Mouse (Mus musculus) embryonic facial prominence, embryonic 13.5 days (tissue): ENCODE results near the gene Pcsk6. TPM values are rescaled to one million over a fixed set of nuclear protein-coding genes. Genes with fewer than 3 reads are reported as not detected.

Experiments
- ATAC-seq: fragments of 200-750 bp; cut with Nextera tagmentation; 2 replicates; pipeline ENCODE4 v1.8.0; 2017; ENCODE audit warnings: low read depth; ENCODE audit not compliant: insufficient number of reproducible peaks, insufficient read depth, low FRiP score, low TSS enrichment
- H3K27ac ChIP-seq: fragments of 300-500 bp; sonication (generic); 2 replicates; pipeline ENCODE4 v1.5.1; 2015; ENCODE audit warnings: moderate library complexity, mild to moderate bottlenecking, inconsistent platforms
- H3K27me3 ChIP-seq: fragments of 300-500 bp; sonication (generic); 2 replicates; pipeline ENCODE4 v1.6.1; 2015; ENCODE audit warnings: mild to moderate bottlenecking, inconsistent platforms
- H3K36me3 ChIP-seq: fragments of 300-500 bp; sonication (generic); 2 replicates; pipeline ENCODE4 v1.6.1; 2015; ENCODE audit warnings: mild to moderate bottlenecking, inconsistent platforms
- H3K4me1 ChIP-seq: fragments of 300-500 bp; sonication (generic); 2 replicates; pipeline ENCODE4 v1.6.1; 2015; ENCODE audit warnings: inconsistent platforms
- H3K4me2 ChIP-seq: fragments of 300-500 bp; sonication (generic); 2 replicates; pipeline ENCODE4 v1.6.1; 2015; ENCODE audit warnings: moderate library complexity, mild to moderate bottlenecking, inconsistent platforms
- H3K4me3 ChIP-seq: fragments of 300-500 bp; sonication (generic); 2 replicates; pipeline ENCODE4 v1.5.1; 2015; ENCODE audit warnings: mild to moderate bottlenecking, inconsistent platforms
- H3K9ac ChIP-seq: fragments of 300-500 bp; sonication (generic); 2 replicates; pipeline ENCODE4 v1.6.1; 2015; ENCODE audit warnings: mild to moderate bottlenecking, inconsistent platforms
- H3K9me3 ChIP-seq: fragments of 300-500 bp; sonication (generic); 2 replicates; pipeline ENCODE4 v1.6.1; 2016; ENCODE audit warnings: inconsistent platforms
- WGBS: fragments of 180-500 bp; shearing (Covaris S2); methylation state at CpG from one replicate; pipeline ENCODE4 v1.1.7; 2015; ENCODE audit warnings: mixed read lengths; 5-methylcytosine and 5-hydroxymethylcytosine counted together
- polyA plus RNA-seq: library from polyadenylated mRNA; unstranded; fragments of >200 nt; fragmentation: Nextera tagmentation; extraction: Ambion mirVana; gene quantifications from 2 replicates; pipeline ENCODE4 v1.2.1, GENCODE M21; 2015

The Pcsk6 gene
- polyA plus RNA-seq, 1 experiment from 2014 or later, result 6.2 TPM

GRCm38 (mm10) chr7:66003865-66004638 lies 142.5 kb downstream of the Pcsk6 start:
- 36% methylated on average over 13 of the region's 13 CpGs for WGBS
- H3K4me3 ChIP-seq, result no peak overlapping the region
- ATAC-seq, result no peak
- peak overlapping the region; percentile 51; the same call in 1 of the 2 replicates for H3K27ac ChIP-seq
- H3K9me3 ChIP-seq, result peaks cover 8% of the 10 kb centered on the region
- peaks cover 6% of the 10 kb centered on the region for H3K27me3 ChIP-seq
- no peak overlapping the region for H3K9ac ChIP-seq
- peak overlapping the region; percentile 12; the same call in 1 of the 2 replicates for H3K4me2 ChIP-seq
- H3K36me3 ChIP-seq, result 0 out of 2 replicates have a peak, but pooled peaks cover 5% of the 10 kb centered on the region
- H3K4me1 ChIP-seq, result peaks cover 27% of the 10 kb centered on the region

DNA sequence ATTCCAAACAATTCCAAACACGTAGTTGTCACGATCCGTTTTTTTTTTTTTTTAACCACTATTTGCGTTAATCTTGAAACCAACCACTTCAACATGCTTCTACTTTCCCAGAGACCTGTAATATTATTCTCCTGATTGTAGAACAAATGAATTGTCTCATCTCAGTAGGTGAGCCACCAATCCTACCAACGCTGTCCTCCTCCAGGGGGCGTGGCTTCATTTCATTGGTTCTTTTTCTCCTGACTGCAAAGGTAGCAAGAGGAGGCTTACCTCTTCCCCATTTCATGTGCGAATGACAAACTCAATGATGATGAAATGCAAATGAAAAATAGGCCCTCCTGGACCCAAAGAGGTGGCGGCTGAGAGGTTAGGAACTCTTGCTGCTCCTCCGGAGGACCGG lies 143.5 kb downstream of the Pcsk6 start:
- Histone ChIP-seq H3K27ac (no peak overlapping the region), H3K9me3 (no peaks in the 10 kb centered on the region), H3K4me1 (peaks cover 33% of the 10 kb centered on the region), H3K4me3 (no peak overlapping the region), H3K4me2 (no peak overlapping the region), H3K36me3 (no peaks in the 10 kb centered on the region), H3K27me3 (peaks cover 6% of the 10 kb centered on the region), H3K9ac (no peak overlapping the region)
- 89% methylated on average over 10 of the region's 10 CpGs for WGBS
- no peak for ATAC-seq

DNA sequence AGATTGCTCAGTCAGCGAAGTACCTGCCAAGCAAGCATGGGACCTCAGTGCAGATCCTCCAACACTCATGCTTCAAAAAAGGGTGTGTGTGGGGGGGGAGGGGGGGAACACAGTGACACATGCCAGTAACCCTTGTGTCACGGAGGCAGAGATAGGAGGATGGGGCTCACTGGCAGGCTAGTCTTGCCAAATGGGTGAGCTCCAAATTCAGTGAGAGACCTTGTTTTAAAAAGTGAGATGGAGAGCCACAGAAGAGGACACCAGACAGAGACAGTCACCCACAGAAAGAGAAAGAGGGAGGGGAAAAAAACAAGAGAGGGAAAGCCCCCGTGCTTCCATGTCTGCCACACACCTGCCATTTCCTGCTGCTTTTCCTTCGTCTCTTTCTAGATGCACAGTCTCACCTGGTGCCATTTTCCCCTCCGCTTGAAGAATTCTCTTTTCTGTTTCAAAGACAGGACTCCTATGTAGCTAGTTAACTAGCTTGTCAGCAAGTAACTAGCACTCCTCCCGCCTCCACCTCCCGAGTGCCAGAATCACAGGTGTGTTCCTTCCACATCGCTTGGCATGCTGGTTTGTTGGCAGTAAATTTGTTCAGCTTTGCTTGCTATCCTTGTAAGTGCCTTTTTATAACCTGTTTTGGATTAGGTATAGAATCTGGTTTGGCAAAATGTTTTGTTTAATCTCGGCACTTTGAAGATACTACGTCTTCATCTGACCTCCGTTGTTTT lies 146.8 kb downstream of the Pcsk6 start:
- H3K4me3 ChIP-seq, result no peak overlapping the region
- peaks cover 44% of the 10 kb centered on the region for H3K4me1 ChIP-seq
- no peak overlapping the region for H3K9ac ChIP-seq
- no peak for ATAC-seq
- peak overlapping the region; percentile 35 for H3K4me2 ChIP-seq
- H3K27ac ChIP-seq, result peak overlapping the region; percentile 51; the same call in 1 of the 2 replicates
- no peaks in the 10 kb centered on the region for H3K36me3 ChIP-seq
- WGBS, result 60% methylated on average over 11 of the region's 11 CpGs
- no peaks in the 10 kb centered on the region for H3K9me3 ChIP-seq
- H3K27me3 ChIP-seq, result peaks cover 6% of the 10 kb centered on the region

DNA sequence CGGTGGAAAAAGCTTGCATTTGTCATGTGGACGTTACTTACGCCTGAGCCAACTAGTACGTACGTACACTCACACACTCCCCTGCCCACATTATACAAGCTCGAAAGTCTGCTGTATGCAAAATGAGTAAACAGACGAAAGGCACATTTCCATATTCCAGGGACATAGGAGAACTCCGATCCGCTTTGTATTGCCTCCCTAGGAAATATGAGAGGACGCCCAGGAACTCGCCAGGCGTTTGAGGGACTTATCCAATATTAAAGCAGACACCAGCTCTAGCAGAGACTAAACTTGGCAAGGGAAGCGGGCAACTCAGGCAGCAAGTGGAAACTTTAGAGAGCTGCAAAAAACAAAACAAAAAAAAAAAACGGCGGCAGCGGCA lies 147.3 kb downstream of the Pcsk6 start:
- Histone ChIP-seq H3K36me3 (no peaks in the 10 kb centered on the region), H3K27ac (peak overlapping the region; percentile 51), H3K27me3 (peaks cover 6% of the 10 kb centered on the region), H3K4me2 (peak overlapping the region; percentile 35), H3K9ac (no peak overlapping the region), H3K4me3 (no peak overlapping the region), H3K4me1 (peaks cover 42% of the 10 kb centered on the region), H3K9me3 (no peaks in the 10 kb centered on the region)
- ATAC-seq, result no peak
- WGBS, result 39% methylated on average over 16 of the region's 16 CpGs

GRCm38 (mm10) chr7:66010518-66010917 lies 149.0 kb downstream of the Pcsk6 start:
- Histone ChIP-seq H3K36me3 (no peaks in the 10 kb centered on the region), H3K27me3 (peaks cover 6% of the 10 kb centered on the region), H3K27ac (no peak overlapping the region), H3K4me2 (no peak overlapping the region), H3K9ac (no peak overlapping the region), H3K9me3 (no peaks in the 10 kb centered on the region), H3K4me1 (peaks cover 41% of the 10 kb centered on the region), H3K4me3 (no peak overlapping the region)
- no peak for ATAC-seq
- WGBS, result 65% methylated on average over 6 of the region's 6 CpGs

DNA sequence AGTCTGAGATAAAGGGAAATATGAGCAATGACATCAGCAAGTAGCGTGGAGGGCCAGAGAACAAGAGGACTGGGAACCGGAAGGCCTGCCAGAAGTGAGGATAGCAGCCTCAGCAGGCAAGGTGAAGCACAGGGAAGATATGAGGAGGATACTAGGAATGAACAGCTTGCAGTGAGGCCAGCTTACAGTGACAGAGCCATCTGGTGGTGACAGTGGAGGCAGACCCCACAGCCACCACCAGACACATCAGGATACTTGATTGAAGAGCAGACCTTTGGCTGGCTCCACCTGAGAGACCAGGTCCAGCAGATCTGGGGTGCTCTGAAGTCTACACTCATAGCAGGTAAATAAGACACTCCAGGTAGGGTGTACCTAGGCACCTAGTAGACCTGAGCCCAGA lies 166.2 kb downstream of the Pcsk6 start:
- Histone ChIP-seq H3K4me1 (peaks cover 26% of the 10 kb centered on the region), H3K9ac (no peak overlapping the region)

DNA sequence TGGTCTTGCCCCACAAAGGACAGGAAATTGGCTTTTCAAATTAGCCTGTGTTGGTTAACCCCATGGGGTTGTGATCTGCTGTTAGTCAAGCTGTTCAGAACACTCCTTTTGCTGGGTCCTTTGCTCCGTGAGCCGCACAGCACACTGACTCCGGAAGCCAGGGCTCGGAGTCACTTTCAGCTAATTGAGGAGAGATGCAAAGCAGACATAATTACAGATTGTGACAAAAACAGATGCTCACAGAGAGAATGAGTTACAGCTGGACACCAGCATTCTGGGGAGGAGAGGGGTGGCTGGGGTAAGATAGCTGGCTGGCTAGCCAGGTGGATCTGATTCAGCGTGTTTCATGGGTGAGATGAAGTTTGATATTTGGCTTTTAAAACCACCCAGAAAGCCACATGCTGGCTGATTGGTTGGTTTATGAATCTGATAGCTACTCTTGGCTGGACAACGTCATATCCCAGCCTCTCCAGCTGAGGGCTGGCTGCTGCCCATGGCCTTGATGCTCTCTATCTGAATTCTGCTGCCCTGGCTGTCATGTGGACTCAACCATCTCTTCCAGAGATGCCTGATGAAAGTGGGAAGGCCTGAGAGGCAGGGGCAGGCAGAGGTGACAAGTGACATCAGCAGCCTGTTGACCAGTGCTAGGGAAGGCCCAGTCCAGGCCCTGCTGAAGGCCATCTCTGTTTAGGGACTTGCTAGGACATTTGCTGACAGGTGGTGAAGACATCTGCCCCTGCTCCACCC lies 167.4 kb downstream of the Pcsk6 start:
- Histone ChIP-seq H3K9ac (peak overlapping the region; percentile 12; the same call in 1 of the 2 replicates), H3K4me3 (no peak overlapping the region), H3K27ac (no peak overlapping the region), H3K27me3 (peaks cover 22% of the 10 kb centered on the region), H3K4me1 (peaks cover 26% of the 10 kb centered on the region), H3K36me3 (no peaks in the 10 kb centered on the region), H3K9me3 (no peaks in the 10 kb centered on the region), H3K4me2 (0 out of 2 replicates have a peak overlapping the region, but pooled peaks have one; percentile 0)
- WGBS, result 24% methylated on average over 6 of the region's 6 CpGs
- no peak for ATAC-seq

More for the DNA sequence above, 166.2 kb downstream of the Pcsk6 start:
- Histone ChIP-seq H3K27ac (no peak overlapping the region), H3K4me2 (no peak overlapping the region), H3K36me3 (no peaks in the 10 kb centered on the region), H3K4me3 (no peak overlapping the region), H3K9me3 (no peaks in the 10 kb centered on the region), H3K27me3 (peaks cover 17% of the 10 kb centered on the region)
- no peak for ATAC-seq
- WGBS, result 77% methylated on average over 2 of the region's 2 CpGs

- Histone ChIP-seq H3K27me3 (peaks cover 25% of the 10 kb centered on the region; the same call in 1 of the 2 replicates), H3K9me3 (no peaks in the 10 kb centered on the region), H3K4me3 (no peak overlapping the region), H3K27ac (no peak overlapping the region), H3K4me2 (no peak overlapping the region), H3K9ac (no peak overlapping the region), H3K4me1 (peaks cover 31% of the 10 kb centered on the region), H3K36me3 (no peaks in the 10 kb centered on the region)
- 76% methylated on average over 8 of the region's 8 CpGs for WGBS
- ATAC-seq, result no peak
These were observed 175.3 kb downstream of the Pcsk6 start for GRCm38 (mm10) chr7:66036809-66037208.

DNA sequence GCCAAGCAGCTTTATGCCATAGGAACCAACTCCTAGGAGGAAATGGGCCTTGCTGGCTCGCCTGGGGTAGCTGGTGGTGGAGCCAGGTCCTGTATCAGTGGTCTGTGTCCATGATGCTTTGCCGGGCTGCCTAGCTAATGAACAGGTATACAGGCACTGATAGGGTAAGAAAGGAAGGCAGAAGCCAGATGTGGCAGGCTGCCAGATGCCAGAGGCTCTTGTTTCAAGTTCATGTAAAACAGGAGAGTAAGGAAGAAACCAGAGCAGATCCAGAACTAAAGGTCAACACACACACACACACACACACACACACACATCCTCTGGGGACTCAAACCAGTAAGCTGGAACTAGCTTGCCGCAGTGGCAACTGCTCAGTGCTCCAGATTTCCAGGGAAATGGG lies 176.7 kb downstream of the Pcsk6 start:
- H3K9me3 ChIP-seq, result no peaks in the 10 kb centered on the region
- H3K27me3 ChIP-seq, result peaks cover 25% of the 10 kb centered on the region; the same call in 1 of the 2 replicates
- H3K4me2 ChIP-seq, result no peak overlapping the region
- H3K36me3 ChIP-seq, result no peaks in the 10 kb centered on the region
- H3K9ac ChIP-seq, result no peak overlapping the region
- no peak overlapping the region for H3K4me3 ChIP-seq
- no peak overlapping the region for H3K27ac ChIP-seq
- peaks cover 31% of the 10 kb centered on the region for H3K4me1 ChIP-seq
- no peak for ATAC-seq
- WGBS, result 44% methylated on average over 3 of the region's 3 CpGs

- WGBS, result 66% methylated on average over 11 of the region's 11 CpGs
- Histone ChIP-seq H3K27ac (no peak overlapping the region), H3K9me3 (no peaks in the 10 kb centered on the region), H3K4me3 (no peak overlapping the region), H3K27me3 (peaks cover 21% of the 10 kb centered on the region; the same call in 1 of the 2 replicates), H3K36me3 (no peaks in the 10 kb centered on the region), H3K4me2 (no peak overlapping the region), H3K9ac (0 out of 2 replicates have a peak overlapping the region, but pooled peaks have one; percentile 22), H3K4me1 (peaks cover 35% of the 10 kb centered on the region)
- no peak for ATAC-seq
These were observed 177.2 kb downstream of the Pcsk6 start for GRCm38 (mm10) chr7:66038730-66039129.
